Mouse (Mus musculus): ENCODE measurements at regions not wholly inside any gene's neighbourhood (a gene's known extent, or its start where the extent isn't known, plus 50 kb on each side); places are given as distances from the start of the nearest gene placed in this dataset.
"Not testable (repeated sequence)": the region's sequence is repeated elsewhere in the genome, so short reads cannot be mapped to it uniquely, and the experiment has no call there.

GRCm38 (mm10) chr17:15242976-15243635, 133.6 kb downstream of the Dll1 start:
- TF ChIP-seq ZNF384 (IDR thresholded peaks at IDR 0.05; ENCODE audit: low read depth, low read length) (no peak), ZC3H11A (IDR thresholded peaks at IDR 0.05; ENCODE audit: borderline replicate concordance, low read depth, low read length) (no peak), MAFK (IDR thresholded peaks at IDR 0.05; ENCODE audit: insufficient read depth, low read depth, low read length) (no peak), CHD2 (IDR thresholded peaks at IDR 0.05; ENCODE audit: low read depth, low read length) (no peak), HCFC1 (IDR thresholded peaks at IDR 0.05; ENCODE audit: borderline replicate concordance, insufficient read depth, low read length) (no peak)
- Histone ChIP-seq H3K9me3 (ENCODE audit: control insufficient read depth, insufficient read depth, low read depth, low read length) (no peaks in the 10 kb centered on the region), H3K4me1 (ENCODE audit: control insufficient read depth in 2 of 2, insufficient read depth in 2 of 2, low read length in 2 of 2, poor library complexity in 1 of 2) (peaks cover 4 to 12% of the 10 kb centered on the region in 2 experiments; a peak in 2 of 4 replicates), H3K27ac (ENCODE audit: insufficient read depth, low read depth, low read length, poor library complexity, severe bottlenecking) (no peak overlapping the region), H3K9ac (ENCODE audit: insufficient read depth, low read depth, low read length, poor library complexity, severe bottlenecking) (no peak overlapping the region), H3K4me3 (ENCODE audit: insufficient read depth in 1 of 2, low read depth in 1 of 2, low read length in 2 of 2, poor library complexity in 1 of 2, severe bottlenecking in 1 of 2) (0 out of 4 replicates have a peak overlapping the region, but pooled peaks of 1 of the 2 experiments have one; percentile 74), H3K36me3 (ENCODE audit: control insufficient read depth, insufficient read depth, low read length, poor library complexity, severe bottlenecking) (no peaks in the 10 kb centered on the region)
- DNase-seq (ENCODE audit: low read depth, low spot score): no peak
- in situ Hi-C loops (cut with MboI; ENCODE audit: low sequenced_read_pairs in 2 of 2, unreplicated experiment in 2 of 2): no loop called here

- Histone ChIP-seq H3K27ac (ENCODE audit: insufficient read depth, low read depth, low read length, poor library complexity, severe bottlenecking) (no peak overlapping the region), H3K36me3 (ENCODE audit: control insufficient read depth, insufficient read depth, low read length, poor library complexity, severe bottlenecking) (no peaks in the 10 kb centered on the region), H3K4me3 (ENCODE audit: insufficient read depth in 1 of 2, low read depth in 1 of 2, low read length in 2 of 2, poor library complexity in 1 of 2, severe bottlenecking in 1 of 2) (peak overlapping the region in 1 of 2 experiments; percentile 74; a peak in 2 of 4 replicates), H3K9ac (ENCODE audit: insufficient read depth, low read depth, low read length, poor library complexity, severe bottlenecking) (no peak overlapping the region), H3K9me3 (ENCODE audit: control insufficient read depth, insufficient read depth, low read depth, low read length) (no peaks in the 10 kb centered on the region), H3K4me1 (ENCODE audit: control insufficient read depth in 2 of 2, insufficient read depth in 2 of 2, low read length in 2 of 2, poor library complexity in 1 of 2) (peaks cover 4 to 12% of the 10 kb centered on the region in 2 experiments; a peak in 2 of 4 replicates)
- DNase-seq (ENCODE audit: low read depth, low spot score): no peak
- TF ChIP-seq ZNF384 (IDR thresholded peaks at IDR 0.05; ENCODE audit: low read depth, low read length) (no peak), CHD2 (IDR thresholded peaks at IDR 0.05; ENCODE audit: low read depth, low read length) (no peak), ZC3H11A (IDR thresholded peaks at IDR 0.05; ENCODE audit: borderline replicate concordance, low read depth, low read length) (no peak), MAFK (IDR thresholded peaks at IDR 0.05; ENCODE audit: insufficient read depth, low read depth, low read length) (no peak), HCFC1 (IDR thresholded peaks at IDR 0.05; ENCODE audit: borderline replicate concordance, insufficient read depth, low read length) (no peak)
- in situ Hi-C loops (cut with MboI; ENCODE audit: low sequenced_read_pairs in 2 of 2, unreplicated experiment in 2 of 2): no loop called here
Measured at GRCm38 (mm10) chr17:15242356-15242755, 134.3 kb downstream of the Dll1 start.

GRCm38 (mm10) chr17:15241491-15241890, 135.2 kb downstream of the Dll1 start:
- TF ChIP-seq CHD2 (IDR thresholded peaks at IDR 0.05; ENCODE audit: low read depth, low read length) (no peak), MAFK (IDR thresholded peaks at IDR 0.05; ENCODE audit: insufficient read depth, low read depth, low read length) (no peak), ZNF384 (IDR thresholded peaks at IDR 0.05; ENCODE audit: low read depth, low read length) (no peak), HCFC1 (IDR thresholded peaks at IDR 0.05; ENCODE audit: borderline replicate concordance, insufficient read depth, low read length) (no peak), ZC3H11A (IDR thresholded peaks at IDR 0.05; ENCODE audit: borderline replicate concordance, low read depth, low read length) (no peak)
- H3K4me1 ChIP-seq (ENCODE audit: control insufficient read depth in 2 of 2, insufficient read depth in 2 of 2, low read length in 2 of 2, poor library complexity in 1 of 2): peaks cover 0 to 5% of the 10 kb centered on the region in 2 experiments; a peak in 2 of 4 replicates
- H3K36me3 ChIP-seq (ENCODE audit: control insufficient read depth, insufficient read depth, low read length, poor library complexity, severe bottlenecking): no peaks in the 10 kb centered on the region
- no peak overlapping the region for H3K27ac ChIP-seq (ENCODE audit: insufficient read depth, low read depth, low read length, poor library complexity, severe bottlenecking)
- no peak overlapping the region for H3K9ac ChIP-seq (ENCODE audit: insufficient read depth, low read depth, low read length, poor library complexity, severe bottlenecking)
- no peak for DNase-seq (ENCODE audit: low read depth, low spot score)
- no peaks in the 10 kb centered on the region for H3K9me3 ChIP-seq (ENCODE audit: control insufficient read depth, insufficient read depth, low read depth, low read length)
- peak overlapping the region; percentile 7 to 74; a peak in 3 of 4 replicates for H3K4me3 ChIP-seq (ENCODE audit: insufficient read depth in 1 of 2, low read depth in 1 of 2, low read length in 2 of 2, poor library complexity in 1 of 2, severe bottlenecking in 1 of 2)
- in situ Hi-C loops (cut with MboI; ENCODE audit: low sequenced_read_pairs in 2 of 2, unreplicated experiment in 2 of 2): no loop called here

DNA sequence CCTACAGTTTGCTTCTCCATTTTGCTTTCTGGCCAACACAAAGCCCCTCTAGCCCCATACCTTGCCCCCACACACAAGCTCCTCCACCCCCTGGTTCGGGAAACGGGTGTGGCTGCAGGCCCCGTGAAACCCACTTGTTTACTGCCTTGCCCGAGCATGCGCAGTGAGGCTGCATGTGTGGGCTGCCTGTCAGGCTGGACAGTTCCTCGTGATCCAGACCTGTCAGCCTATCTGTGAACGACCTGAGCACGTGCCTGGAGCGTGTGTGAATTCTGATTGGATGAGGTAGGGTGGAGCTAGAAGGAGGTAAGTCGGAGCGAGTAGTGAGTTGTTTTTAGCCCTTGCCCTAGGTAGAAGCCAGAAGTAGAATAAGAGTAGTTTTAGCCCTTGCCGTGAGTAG, 136.0 kb downstream of the Dll1 start:
- H3K4me1 ChIP-seq (ENCODE audit: control insufficient read depth in 2 of 2, insufficient read depth in 2 of 2, low read length in 2 of 2, poor library complexity in 1 of 2); H3K36me3 ChIP-seq (ENCODE audit: control insufficient read depth, insufficient read depth, low read length, poor library complexity, severe bottlenecking); H3K9me3 ChIP-seq (ENCODE audit: control insufficient read depth, insufficient read depth, low read depth, low read length); H3K27ac ChIP-seq (ENCODE audit: insufficient read depth, low read depth, low read length, poor library complexity, severe bottlenecking); H3K9ac ChIP-seq (ENCODE audit: insufficient read depth, low read depth, low read length, poor library complexity, severe bottlenecking); DNase-seq (ENCODE audit: low read depth, low spot score); in situ Hi-C loops (cut with MboI; ENCODE audit: low sequenced_read_pairs in 2 of 2, unreplicated experiment in 2 of 2): not testable (repeated sequence)
- 0 out of 2 replicates have a peak, but pooled peaks have one; percentile 40 for TF ChIP-seq CHD2 (IDR thresholded peaks at IDR 0.05; ENCODE audit: low read depth, low read length)
- peak overlapping the region; percentile 39 to 74; a peak in 3 of 4 replicates for H3K4me3 ChIP-seq (ENCODE audit: insufficient read depth in 1 of 2, low read depth in 1 of 2, low read length in 2 of 2, poor library complexity in 1 of 2, severe bottlenecking in 1 of 2)
